Mouse (Mus musculus): Measurements from ENCODE around the gene Psmd3.

Gene Psmd3

DNA sequence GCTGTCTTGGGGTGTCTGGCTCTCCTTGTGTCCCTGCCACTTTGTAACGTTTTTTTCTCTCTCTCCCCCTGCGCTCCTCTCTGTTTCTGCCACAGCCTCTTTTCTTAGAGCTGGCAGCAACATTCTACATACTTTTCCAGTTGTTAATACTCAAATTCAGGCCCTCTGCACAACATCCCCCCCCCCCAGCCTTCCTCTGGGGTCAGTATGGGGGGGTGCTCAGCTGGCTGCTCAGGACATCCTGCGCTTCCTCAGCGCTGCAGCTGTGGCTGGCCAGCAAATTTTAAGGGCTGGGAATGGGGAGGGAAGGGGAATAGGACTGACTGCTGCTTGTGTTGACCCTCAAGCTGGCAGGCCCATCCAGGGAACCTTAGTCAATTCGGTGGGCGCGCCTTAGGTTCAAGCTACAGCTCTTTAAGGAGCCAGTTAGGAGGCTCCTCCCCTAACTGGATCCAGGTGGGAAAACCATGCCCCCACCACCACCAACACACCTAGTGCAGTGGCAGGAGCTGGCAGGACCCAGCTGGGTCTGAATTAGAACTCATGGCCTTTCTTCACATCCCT lies 62.2 kb downstream of the Psmd3 start:
- no peak for DNase-seq (ENCODE audit: low spot score)
